9 mouse cellular contexts compared by ENCODE assay signal in genomic region chr8:111745086-111745485, GRCm38 (mm10). TPM values are rescaled to one million over a fixed set of nuclear protein-coding genes. Genes with fewer than 3 reads are reported as not detected.
DNase-seq lines count a peak whose midpoint lies in the region; ATAC-seq lines count a peak whose summit lies in the region.
"Had no signal": no experiment of that assay in that cellular context is flagged by ENCODE, and none has a peak within 500 bp of the region (broad histone marks: within the 10 kb centered on the region; RNA-seq: fewer than 3 reads in every experiment).

No protein-coding gene starts in this region.

- intact Hi-C loops in left cerebral cortex, postnatal 4 days (cut with DNase I) = no loop called here

- peaks cover 41% of the 10 kb centered on the region for H3K4me1 ChIP-seq in neural tube, embryonic 11.5 days (ENCODE audit: control insufficient read depth, insufficient read depth, low read length)
- H3K4me1 ChIP-seq in liver, embryonic 11.5 days (replicated peaks; ENCODE audit: control insufficient read depth, insufficient read depth, low read length) = peaks cover 31% of the 10 kb centered on the region

- no peaks in the 10 kb centered on the region for H3K9me3 ChIP-seq in neural tube, embryonic 11.5 days (ENCODE audit: control insufficient read depth, low read length)
- H3K9me3 ChIP-seq in liver, embryonic 11.5 days (ENCODE audit: control insufficient read depth, low read length) = no peaks in the 10 kb centered on the region

- no peak overlapping the region; the same call in 1 of the 2 replicates for H3K4me2 ChIP-seq in neural tube, embryonic 11.5 days (ENCODE audit: low read depth)
- peak overlapping the region; percentile 59 for H3K4me2 ChIP-seq in liver, embryonic 11.5 days

- H3K27ac ChIP-seq in neural tube, embryonic 11.5 days (ENCODE audit: low read depth, low read length) = no peak overlapping the region
- no peak overlapping the region for H3K27ac ChIP-seq in liver, embryonic 11.5 days (ENCODE audit: low read depth, low read length)

- peak; percentile 89 for DNase-seq in heart, adult 11 months
- DNase-seq in heart, postnatal 4 days = no peak
- DNase-seq in neural tube, embryonic 11.5 days (ENCODE audit: low spot score) = no peak
- DNase-seq in neural tube, embryonic 10.5 days (ENCODE audit: extremely low spot score, low spot score) = no peak
- DNase-seq in liver, embryonic 11.5 days (ENCODE audit: low spot score) = no peak
- no peak for DNase-seq in spleen, postnatal 14 days (ENCODE audit: low spot score in 2 of 2)
- DNase-seq in right cerebral cortex, postnatal 36 days (ENCODE audit: low spot score in 2 of 2) = no peak
- no peak for DNase-seq in left cerebral cortex, postnatal 4 days

- no peaks in the 10 kb centered on the region for H3K36me3 ChIP-seq in neural tube, embryonic 11.5 days (ENCODE audit: control insufficient read depth, insufficient read depth, low read length)
- H3K36me3 ChIP-seq in liver, embryonic 11.5 days (ENCODE audit: control insufficient read depth, insufficient read depth, low read length) = no peaks in the 10 kb centered on the region

- H3K27me3 ChIP-seq in neural tube, embryonic 11.5 days (ENCODE audit: control insufficient read depth, insufficient read depth, low read length) = no peaks in the 10 kb centered on the region
- peaks cover 30% of the 10 kb centered on the region for H3K27me3 ChIP-seq in liver, embryonic 11.5 days (replicated peaks; ENCODE audit: control insufficient read depth, insufficient read depth, low read length)

- H3K4me3 ChIP-seq in neural tube, embryonic 11.5 days (ENCODE audit: low read depth, low read length) = no peak overlapping the region
- H3K4me3 ChIP-seq in liver, embryonic 11.5 days (ENCODE audit: low read depth, low read length) = no peak overlapping the region

- peak overlapping the region; percentile 2; the same call in 1 of the 2 replicates for H3K9ac ChIP-seq in neural tube, embryonic 11.5 days (ENCODE audit: low read length)
- H3K9ac ChIP-seq in liver, embryonic 11.5 days (ENCODE audit: low read depth, low read length) = no peak overlapping the region

- WGBS in neural tube, embryonic 11.5 days = 59% methylated on average over 5 of the region's 5 CpGs
- 54% methylated on average over 5 of the region's 5 CpGs for WGBS in liver, embryonic 11.5 days

- no peak for ATAC-seq in neural tube, embryonic 11.5 days (ENCODE audit: insufficient read depth, low FRiP score, low TSS enrichment)
- no peak for ATAC-seq in liver, embryonic 11.5 days (replicated peaks; ENCODE audit: low FRiP score)

RNA-seq across cellular contexts. Expression of gene Bcar1, which starts 1.5 kb away (rescaled TPM):
- 10 to 100 TPM; 62.7 to 65.0 TPM for total RNA-seq in heart, postnatal 4 days (2021)
- polyA plus RNA-seq in neural tube, embryonic 11.5 days (2014; fragmentation: Nextera tagmentation; extraction: Ambion mirVana) = 60.3 and 62.5 TPM in 2 replicates
- polyA plus RNA-seq in liver, embryonic 11.5 days (2014; fragmentation: Nextera tagmentation; extraction: Ambion mirVana) = 26.1 and 27.8 TPM in 2 replicates
- total RNA-seq in left cerebral cortex, postnatal 4 days (2021) = 10 to 100 TPM; 58.2 to 59.7 TPM

RNA-seq across cellular contexts. Expression of gene Ctrb1, which starts 54.3 kb away (rescaled TPM):
- not detected for total RNA-seq in heart, postnatal 4 days (2021)
- not detected in 2 replicates for polyA plus RNA-seq in neural tube, embryonic 11.5 days (2014; fragmentation: Nextera tagmentation; extraction: Ambion mirVana)
- polyA plus RNA-seq in liver, embryonic 11.5 days (2014; fragmentation: Nextera tagmentation; extraction: Ambion mirVana) = not detected in 2 replicates
- total RNA-seq in left cerebral cortex, postnatal 4 days (2021) = not detected
- total RNA-seq: left cerebral cortex, postnatal 36 days had no signal
